Mouse (Mus musculus) stomach, embryonic 16.5 days (tissue): ENCODE measurements around the gene Alg9. TPM values are rescaled to one million over a fixed set of nuclear protein-coding genes. Genes with fewer than 3 reads are reported as not detected.

ENCODE experiments used
- ATAC-seq: fragments of 200-750 bp; cut with Nextera tagmentation; 2 replicates; pipeline ENCODE4 v1.8.0; 2017; ENCODE audit warnings: moderate number of reproducible peaks, moderate TSS enrichment; ENCODE audit not compliant: insufficient read depth, low FRiP score
- H3K27ac ChIP-seq: fragments of 300-500 bp; sonication (generic); 2 replicates; pipeline ENCODE4 v1.5.1; 2014; ENCODE audit warnings: low read length
- H3K27me3 ChIP-seq: fragments of 300-500 bp; sonication (generic); 2 replicates; pipeline ENCODE4 v1.6.1; 2014; ENCODE audit warnings: low read length, control low read depth, mixed read lengths; ENCODE audit not compliant: control insufficient read depth, insufficient read depth
- H3K36me3 ChIP-seq: fragments of 300-500 bp; sonication (generic); 2 replicates; pipeline ENCODE4 v1.6.1; 2014; ENCODE audit warnings: low read length; ENCODE audit not compliant: control insufficient read depth, insufficient read depth
- H3K4me1 ChIP-seq: fragments of 300-500 bp; sonication (generic); 2 replicates; pipeline ENCODE4 v1.6.1; 2014; ENCODE audit warnings: low read length, control low read depth, mixed read lengths; ENCODE audit not compliant: control insufficient read depth, insufficient read depth
- H3K4me2 ChIP-seq: fragments of 300-500 bp; sonication (generic); 2 replicates; pipeline ENCODE4 v1.6.1; 2014; ENCODE audit warnings: low read depth, low read length, mixed read lengths
- H3K4me3 ChIP-seq: fragments of 300-500 bp; sonication (generic); replicated peaks from 2 replicates; pipeline ENCODE4 v1.5.1; 2014; ENCODE audit warnings: mild to moderate bottlenecking, low read length
- H3K9ac ChIP-seq: fragments of 300-500 bp; sonication (generic); 2 replicates; pipeline ENCODE4 v1.6.1; 2014; ENCODE audit warnings: low read length
- H3K9me3 ChIP-seq: fragments of 300-500 bp; sonication (generic); replicated peaks from 2 replicates; pipeline ENCODE4 v1.6.1; 2016; ENCODE audit warnings: low read length, control low read depth; ENCODE audit not compliant: control insufficient read depth
- WGBS: fragments of 180-500 bp; shearing (Covaris S2); extraction: QIAGEN DNeasy Blood & Tissue Kit; methylation state at CpG from one replicate; pipeline ENCODE4 v1.1.7; 2014; 5-methylcytosine and 5-hydroxymethylcytosine counted together
- polyA plus RNA-seq: library from polyadenylated mRNA; unstranded; fragments of >200 nt; fragmentation: Nextera tagmentation; extraction: Ambion mirVana; gene quantifications from 2 replicates; pipeline ENCODE4 v1.2.1, GENCODE M21; 2015

Gene Alg9
- polyA plus RNA-seq, 1 experiment from 2014 or later = 36.7 TPM

DNA sequence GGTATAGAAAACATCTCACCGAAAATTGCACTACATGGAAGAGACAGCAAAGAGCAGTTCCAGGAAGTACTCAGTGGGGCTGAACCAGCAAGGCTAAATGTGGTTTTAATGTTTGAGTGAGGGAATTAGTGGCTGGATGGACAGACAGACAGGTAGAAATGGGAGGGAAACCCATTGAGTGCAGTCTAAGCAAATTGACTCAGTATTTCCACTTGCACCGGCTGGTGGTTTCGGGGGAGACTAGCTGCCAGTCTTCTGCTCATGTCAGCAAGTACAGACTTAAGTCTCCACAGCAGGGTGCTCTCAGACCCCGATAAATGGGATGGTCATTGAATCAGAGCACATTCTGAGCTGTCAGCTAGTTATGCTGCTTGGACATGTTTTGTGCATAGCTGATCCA is 61.3 kb downstream of the Alg9 start:
- Histone ChIP-seq H3K4me1 (no peaks in the 10 kb centered on the region), H3K9ac (no peak overlapping the region), H3K4me2 (no peak overlapping the region), H3K27ac (no peak overlapping the region), H3K27me3 (no peaks in the 10 kb centered on the region), H3K36me3 (peaks cover 6% of the 10 kb centered on the region; the same call in 1 of the 2 replicates), H3K4me3 (no peak overlapping the region), H3K9me3 (no peaks in the 10 kb centered on the region)
- ATAC-seq = no peak
- 90% methylated on average over 4 of the region's 4 CpGs for WGBS

DNA sequence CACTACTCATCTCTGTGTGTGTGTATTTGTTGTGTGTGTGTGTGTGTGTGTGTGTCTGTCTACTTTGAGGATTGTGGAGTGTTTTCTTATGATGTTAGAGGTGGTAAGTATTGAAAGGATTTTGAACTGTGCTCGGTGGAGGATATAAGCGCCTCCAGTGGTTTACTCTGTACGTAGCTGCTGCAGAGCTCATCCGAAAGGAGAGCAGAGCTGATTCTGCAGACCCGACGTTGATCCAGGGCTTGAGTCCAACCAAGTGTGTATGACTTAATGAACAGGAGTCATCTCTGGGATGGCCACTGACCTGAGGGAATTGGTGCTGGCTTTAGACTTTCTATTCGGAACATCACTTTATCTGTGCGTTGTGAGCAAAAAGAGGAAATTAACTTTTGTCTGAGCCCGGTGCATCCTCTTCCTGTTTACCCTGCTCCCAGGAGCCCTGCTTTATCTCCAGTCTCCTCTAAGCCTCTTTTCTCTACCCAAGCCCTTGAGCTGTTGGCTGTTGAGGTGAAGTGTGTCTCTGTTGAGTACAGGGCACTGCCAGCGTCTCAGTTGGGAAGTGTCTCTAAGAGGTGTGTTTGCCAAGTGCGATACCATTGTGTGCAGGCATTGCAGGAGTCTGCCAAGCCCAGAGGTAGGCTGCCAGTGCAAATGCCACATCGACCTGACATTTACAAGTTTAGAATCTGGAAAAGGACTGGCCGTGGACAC is 66.4 kb downstream of the Alg9 start:
- no peaks in the 10 kb centered on the region for H3K4me1 ChIP-seq
- no peak overlapping the region for H3K27ac ChIP-seq
- H3K9ac ChIP-seq = no peak overlapping the region
- H3K4me2 ChIP-seq = no peak overlapping the region
- H3K27me3 ChIP-seq = no peaks in the 10 kb centered on the region
- ATAC-seq = no peak
- H3K36me3 ChIP-seq = peaks cover 6% of the 10 kb centered on the region; the same call in 1 of the 2 replicates
- 79% methylated on average over 13 of the region's 13 CpGs for WGBS
- no peak overlapping the region for H3K4me3 ChIP-seq
- no peaks in the 10 kb centered on the region for H3K9me3 ChIP-seq

DNA sequence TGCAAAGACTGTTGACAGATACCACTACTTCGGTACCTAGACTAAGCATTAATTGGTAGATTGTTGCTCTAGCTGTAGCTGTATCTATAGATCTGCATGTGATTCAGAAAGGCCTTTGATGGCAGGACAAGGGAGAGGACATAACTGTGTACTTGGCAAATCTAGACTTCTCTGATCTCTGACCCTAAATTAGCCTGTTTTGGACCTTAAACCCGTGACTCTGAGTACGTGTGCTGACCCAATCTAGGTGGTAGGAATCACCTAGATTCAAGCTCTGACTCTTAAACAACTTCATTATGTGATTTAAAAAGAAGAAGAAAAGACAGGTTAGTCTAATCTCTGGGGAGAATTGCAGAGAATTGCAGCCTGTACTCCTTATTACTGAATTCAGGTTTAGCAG is 70.3 kb downstream of the Alg9 start, which contains the start of gene Ppp2r1b:
Gene Ppp2r1b, plus strand, starts transcription at position 221 of the 400 bp plus-strand sequence.
- no peak within 1 kb of the TSS for H3K27ac ChIP-seq

DNA sequence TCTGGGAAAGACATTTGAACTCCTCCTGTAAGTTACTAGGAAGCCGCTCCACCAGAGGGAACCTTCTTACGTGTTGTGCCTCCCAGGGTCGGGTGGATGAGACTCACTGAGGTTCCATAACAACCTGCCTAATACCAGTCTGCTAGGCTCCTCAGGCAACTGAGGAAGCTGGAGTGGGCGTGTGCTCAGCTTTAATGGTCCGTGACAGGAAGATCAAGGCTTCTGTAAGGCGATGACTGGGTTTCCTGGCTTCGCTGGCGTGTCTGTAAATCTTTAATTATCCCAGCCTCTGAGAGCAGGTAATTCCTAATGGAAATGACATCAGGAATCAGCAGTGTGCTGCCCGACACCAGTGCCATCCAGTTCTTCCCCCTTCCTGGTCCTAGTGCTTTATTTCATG is 70.7 kb downstream of the Alg9 start:
- no peak overlapping the region for H3K4me2 ChIP-seq
- 76% methylated on average over 9 of the region's 9 CpGs for WGBS
- H3K9ac ChIP-seq = no peak overlapping the region
- peaks cover 18% of the 10 kb centered on the region for H3K4me1 ChIP-seq
- no peaks in the 10 kb centered on the region for H3K27me3 ChIP-seq
- H3K9me3 ChIP-seq = no peaks in the 10 kb centered on the region
- no peak overlapping the region for H3K4me3 ChIP-seq
- H3K27ac ChIP-seq = no peak overlapping the region
- peaks cover 6% of the 10 kb centered on the region; the same call in 1 of the 2 replicates for H3K36me3 ChIP-seq
- no peak for ATAC-seq

More for the DNA sequence above, 70.3 kb downstream of the Alg9 start, which contains the start of gene Ppp2r1b:
- Histone ChIP-seq H3K9ac (no peak within 1 kb of the TSS), H3K4me2 (no peak within 1 kb of the TSS), H3K9me3 (no peaks in the 10 kb centered on the region), H3K27me3 (no peaks in the 10 kb centered on the region), H3K4me3 (no peak within 1 kb of the TSS), H3K4me1 (peaks cover 13% of the 10 kb centered on the region), H3K36me3 (peaks cover 6% of the 10 kb centered on the region; the same call in 1 of the 2 replicates)
- WGBS = 90% methylated on average over 3 of the region's 3 CpGs
- no peak for ATAC-seq

DNA sequence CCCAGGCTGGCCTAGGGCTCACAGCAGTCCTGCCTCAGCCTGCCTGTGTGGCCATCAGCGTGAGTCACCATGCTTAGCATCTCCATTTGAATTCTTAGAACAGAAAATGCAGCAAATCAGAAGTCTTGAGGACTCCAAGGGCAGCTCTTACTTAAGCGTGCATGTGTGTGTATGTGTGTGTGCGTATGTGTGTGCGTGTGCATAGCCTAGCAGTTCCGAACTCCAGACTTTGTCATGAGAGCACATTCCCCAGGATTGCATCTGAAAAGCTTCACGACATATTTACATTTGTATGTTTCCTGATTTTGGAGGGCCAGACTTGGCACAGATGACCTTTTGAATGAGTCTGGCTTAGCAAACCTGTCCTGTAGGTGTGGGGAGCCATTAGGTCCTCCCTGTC is 72.3 kb downstream of the Alg9 start:
- no peak for ATAC-seq
- H3K27ac ChIP-seq = 0 out of 2 replicates have a peak overlapping the region, but pooled peaks have one; percentile 12
- H3K9me3 ChIP-seq = no peaks in the 10 kb centered on the region
- no peaks in the 10 kb centered on the region for H3K27me3 ChIP-seq
- no peak overlapping the region for H3K4me3 ChIP-seq
- H3K4me2 ChIP-seq = no peak overlapping the region
- peaks cover 19% of the 10 kb centered on the region for H3K4me1 ChIP-seq
- H3K9ac ChIP-seq = no peak overlapping the region
- 78% methylated on average over 6 of the region's 6 CpGs for WGBS
- peaks cover 6% of the 10 kb centered on the region; the same call in 1 of the 2 replicates for H3K36me3 ChIP-seq

DNA sequence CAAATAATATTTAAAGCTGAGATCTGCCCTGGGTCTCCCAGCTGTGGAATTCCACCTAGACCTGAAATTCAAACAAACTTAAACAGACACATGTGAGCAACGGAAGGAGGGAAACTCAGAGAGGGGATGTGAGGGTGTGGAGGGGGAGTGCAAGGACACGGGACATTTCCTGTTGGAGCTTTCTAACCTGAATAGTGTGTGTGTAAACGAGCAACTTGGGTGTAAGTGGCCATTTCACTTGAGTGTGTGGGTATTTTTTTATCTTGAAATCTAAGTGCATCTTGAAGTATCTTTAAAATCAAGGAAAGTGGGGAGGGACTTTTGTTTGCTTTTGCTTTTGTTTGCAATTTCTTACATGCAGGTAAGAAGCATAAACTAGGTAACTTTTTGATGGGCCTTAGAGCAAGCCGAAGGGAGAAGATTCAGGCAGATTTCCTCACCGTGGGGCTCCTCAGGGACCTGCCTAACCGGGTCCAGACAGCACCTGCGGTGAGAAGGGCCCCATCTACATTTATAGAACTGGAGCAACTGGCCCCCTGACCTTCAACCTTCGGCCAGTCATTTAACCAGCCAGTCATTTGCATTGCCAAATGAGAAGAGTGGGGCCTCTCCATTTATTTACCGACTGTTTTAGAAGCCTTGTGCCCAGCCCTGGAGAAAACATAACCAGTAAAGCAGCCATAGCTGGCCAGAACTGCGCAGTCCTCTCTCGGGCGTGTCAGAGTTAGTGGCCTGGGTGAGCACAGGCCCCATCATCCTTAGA is 73.0 kb downstream of the Alg9 start:
- Histone ChIP-seq H3K4me3 (no peak overlapping the region), H3K4me1 (peaks cover 19% of the 10 kb centered on the region), H3K9ac (peak overlapping the region; percentile 34; the same call in 1 of the 2 replicates), H3K4me2 (no peak overlapping the region), H3K27me3 (no peaks in the 10 kb centered on the region), H3K9me3 (no peaks in the 10 kb centered on the region), H3K27ac (peak overlapping the region; percentile 68), H3K36me3 (peaks cover 6% of the 10 kb centered on the region; the same call in 1 of the 2 replicates)
- no peak for ATAC-seq
- WGBS = 46% methylated on average over 12 of the region's 12 CpGs

DNA sequence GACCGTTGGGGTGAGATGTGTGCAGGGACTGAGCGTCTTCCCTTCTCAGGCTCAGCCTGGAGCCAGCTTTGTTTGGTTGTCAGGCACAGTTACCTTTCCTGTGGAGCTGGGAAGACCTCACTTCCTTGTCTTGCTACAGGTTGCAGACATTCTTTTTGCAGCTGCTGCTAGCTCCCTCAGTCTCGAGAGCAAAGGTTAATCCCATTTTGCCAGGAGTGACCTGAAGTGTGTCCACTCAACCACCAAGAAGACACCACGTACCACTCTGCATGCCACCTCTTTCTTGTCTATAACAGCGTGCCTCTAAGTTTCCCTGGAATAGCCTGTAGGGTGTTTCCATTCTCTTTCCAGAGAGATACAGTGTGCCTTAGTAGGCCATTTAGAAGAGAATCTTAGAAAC is 74.0 kb downstream of the Alg9 start:
- Histone ChIP-seq H3K9me3 (no peaks in the 10 kb centered on the region), H3K27ac (peak overlapping the region; percentile 68), H3K4me1 (peaks cover 19% of the 10 kb centered on the region), H3K36me3 (peaks cover 2% of the 10 kb centered on the region; the same call in 1 of the 2 replicates), H3K9ac (peak overlapping the region; percentile 18), H3K27me3 (no peaks in the 10 kb centered on the region), H3K4me2 (no peak overlapping the region), H3K4me3 (no peak overlapping the region)
- ATAC-seq = no peak
- WGBS = 56% methylated on average over 5 of the region's 5 CpGs

DNA sequence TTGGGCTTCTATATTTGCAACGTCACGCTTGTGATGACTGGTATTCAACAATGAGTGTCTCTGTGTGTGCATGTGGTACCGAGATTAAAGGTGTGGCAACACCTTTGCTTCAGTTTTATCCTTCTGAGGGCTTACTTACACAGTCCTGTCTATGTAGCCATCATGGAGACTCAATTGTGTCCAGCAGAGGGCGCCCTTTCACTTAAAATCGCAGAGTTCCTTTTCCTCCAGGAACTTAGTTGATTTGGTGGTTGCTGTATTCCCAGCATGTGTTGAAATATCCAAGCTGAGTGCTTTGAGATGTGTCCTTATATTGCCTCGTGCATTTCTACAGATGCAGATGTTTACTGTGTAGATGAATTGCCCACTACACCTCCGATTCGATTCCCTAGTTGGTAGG is 74.4 kb downstream of the Alg9 start:
- Histone ChIP-seq H3K27me3 (no peaks in the 10 kb centered on the region), H3K4me2 (peak overlapping the region; percentile 24), H3K9ac (0 out of 2 replicates have a peak overlapping the region, but pooled peaks have one; percentile 45), H3K36me3 (no peaks in the 10 kb centered on the region), H3K4me3 (no peak overlapping the region), H3K4me1 (peaks cover 20% of the 10 kb centered on the region), H3K9me3 (no peaks in the 10 kb centered on the region), H3K27ac (peak overlapping the region; percentile 93)
- peak; percentile 69 for ATAC-seq
- 20% methylated on average over 8 of the region's 8 CpGs for whole genome bisulfite sequencing

DNA sequence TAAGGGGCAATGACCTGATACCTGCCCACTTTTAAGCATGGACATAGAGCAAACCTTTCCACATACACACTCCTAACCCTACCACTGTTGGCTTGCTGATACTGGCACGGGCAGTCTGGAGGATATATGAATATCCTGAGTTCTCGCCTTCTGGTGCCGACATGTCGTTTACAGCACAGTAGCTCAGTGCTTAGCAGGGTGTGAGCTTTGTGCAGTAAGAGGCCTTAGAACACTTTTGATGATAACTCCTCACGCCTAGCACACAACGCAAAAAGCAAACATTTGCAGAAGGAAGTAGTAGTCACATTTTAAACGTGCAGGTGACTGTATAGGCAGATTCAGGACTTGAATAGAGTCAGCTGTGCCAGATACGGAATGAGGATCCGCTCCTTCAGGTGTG is 74.9 kb downstream of the Alg9 start:
- WGBS = 50% methylated on average over 9 of the region's 9 CpGs
- peak overlapping the region; percentile 46 for H3K4me2 ChIP-seq
- peaks cover 24% of the 10 kb centered on the region for H3K4me1 ChIP-seq
- ATAC-seq = peak; percentile 75
- peak overlapping the region; percentile 93 for H3K27ac ChIP-seq
- no peak overlapping the region; the same call in 1 of the 2 replicates for H3K4me3 ChIP-seq
- peak overlapping the region; percentile 45 for H3K9ac ChIP-seq
- H3K9me3 ChIP-seq = no peaks in the 10 kb centered on the region
- H3K27me3 ChIP-seq = no peaks in the 10 kb centered on the region
- no peaks in the 10 kb centered on the region for H3K36me3 ChIP-seq
